8 mouse cellular contexts compared by ENCODE assay signal in genomic region chr14:31494975-31495455, GRCm38 (mm10). TPM values are rescaled to one million over a fixed set of nuclear protein-coding genes. Genes with fewer than 3 reads are reported as not detected.
DNase-seq lines count a peak whose midpoint lies in the region; ATAC-seq and TF ChIP-seq lines count a peak whose summit lies in the region.

TSS of gene Mettl6 (minus strand) at chr14:31495040.

- H3K27me3 ChIP-seq in MEL (ENCODE audit: control insufficient read depth in 1 of 2, insufficient read depth in 2 of 2, low read length in 2 of 2): no peaks in the 10 kb centered on the region
- no peaks in the 10 kb centered on the region for H3K27me3 ChIP-seq in cerebellum, adult 2 months (ENCODE audit: control insufficient read depth, insufficient read depth, low read length)
- no peaks in the 10 kb centered on the region for H3K27me3 ChIP-seq in lung, embryonic 16.5 days (ENCODE audit: control insufficient read depth, insufficient read depth, low read depth, low read length)

- peak within 1 kb of the TSS; percentile 88 for H3K27ac ChIP-seq in MEL (ENCODE audit: control insufficient read depth, low read depth, low read length)
- peak within 1 kb of the TSS; percentile 45; the same call in 1 of the 2 replicates for H3K27ac ChIP-seq in cerebellum, adult 2 months (ENCODE audit: insufficient read depth, low read length)
- peak within 1 kb of the TSS; percentile 87 for H3K27ac ChIP-seq in lung, embryonic 16.5 days (ENCODE audit: low read length)

- H3K4me1 ChIP-seq in MEL (ENCODE audit: control insufficient read depth in 1 of 2, insufficient read depth in 2 of 2, low read length in 2 of 2): peaks cover 5 to 13% of the 10 kb centered on the region in 2 experiments
- H3K4me1 ChIP-seq in cerebellum, adult 2 months (ENCODE audit: control insufficient read depth, insufficient read depth, low read length): peaks cover 5% of the 10 kb centered on the region; the same call in 1 of the 2 replicates
- peaks cover 15% of the 10 kb centered on the region for H3K4me1 ChIP-seq in lung, embryonic 16.5 days (replicated peaks; ENCODE audit: control insufficient read depth, insufficient read depth, low read length)

- H3K36me3 ChIP-seq in MEL (ENCODE audit: control insufficient read depth in 1 of 2, insufficient read depth in 2 of 2, low read length in 2 of 2): peaks cover 17 to 32% of the 10 kb centered on the region in 2 experiments
- H3K36me3 ChIP-seq in lung, embryonic 16.5 days (ENCODE audit: control insufficient read depth, insufficient read depth, low read length): peaks cover 12% of the 10 kb centered on the region

- WGBS in cerebellum, adult 2 months: under 1% methylated on average over 49 of the region's 49 CpGs
- under 1% methylated on average over 48 of the region's 49 CpGs for WGBS in lung, embryonic 16.5 days

- DNase-seq in MEL (ENCODE audit: low read depth, low spot score): peak; percentile 96
- peak; percentile 91 for DNase-seq in cerebellum, adult 2 months
- peak; percentile 88 for DNase-seq in forelimb bud, embryonic 11.5 days (ENCODE audit: low read depth, low spot score)
- DNase-seq in layer of hippocampus, adult 9-10 months (ENCODE audit: low spot score): peak; percentile 67
- peak; percentile 76 for DNase-seq in ovary, postnatal 10 days (ENCODE audit: low spot score)
- peak; percentile 87 to 91 for DNase-seq in thymus, postnatal 10 days (ENCODE audit: low spot score in 2 of 2)

- H3K79me2 ChIP-seq in MEL (ENCODE audit: control insufficient read depth, insufficient read depth, low read length, poor library complexity): peaks cover 66% of the 10 kb centered on the region

- H3K9ac ChIP-seq in MEL (ENCODE audit: control insufficient read depth, low read depth, low read length, poor library complexity, severe bottlenecking): peak within 1 kb of the TSS; percentile 95
- peak within 1 kb of the TSS; percentile 84 for H3K9ac ChIP-seq in lung, embryonic 16.5 days (ENCODE audit: low read length)

- no peaks in the 10 kb centered on the region for H3K9me3 ChIP-seq in MEL (replicated peaks; ENCODE audit: insufficient read depth, low read length)
- no peaks in the 10 kb centered on the region for H3K9me3 ChIP-seq in lung, embryonic 16.5 days (ENCODE audit: control insufficient read depth, low read length)

- peak within 1 kb of the TSS; percentile 64 for H3K4me2 ChIP-seq in lung, embryonic 16.5 days (ENCODE audit: low read depth, low read length)

- TF ChIP-seq POLR2A in MEL (IDR thresholded peaks at IDR 0.05; ENCODE audit: control insufficient read depth in 1 of 2, insufficient read depth in 1 of 2, low read depth in 1 of 2, low read length in 2 of 2, poor library complexity in 1 of 2): peak; percentile 76 to 93; a peak in 3 of 4 replicates
- peak; percentile 70; the same call in 1 of the 2 replicates for TF ChIP-seq POLR2A in cerebellum, adult 2 months (IDR thresholded peaks at IDR 0.05; ENCODE audit: borderline replicate concordance, insufficient read depth, low read length)

- peak within 1 kb of the TSS; percentile 87 to 98 for H3K4me3 ChIP-seq in MEL (ENCODE audit: control insufficient read depth in 1 of 2, insufficient read depth in 1 of 2, low read depth in 2 of 2, low read length in 2 of 2)
- peak within 1 kb of the TSS; percentile 92 for H3K4me3 ChIP-seq in cerebellum, adult 2 months (replicated peaks; ENCODE audit: insufficient read depth, low read depth, low read length)
- peak within 1 kb of the TSS; percentile 70 for H3K4me3 ChIP-seq in lung, embryonic 16.5 days (ENCODE audit: low read length)

- no peak; a peak in 1 of 4 replicates for TF ChIP-seq EP300 in MEL (IDR thresholded peaks at IDR 0.05; ENCODE audit: low read depth in 1 of 2, low read length in 2 of 2)

- TF ChIP-seq CTCF in MEL (IDR thresholded peaks at IDR 0.05 in 2 of 3, conservative IDR thresholded peaks at IDR 0.05 in 1 of 3; ENCODE audit: control insufficient read depth in 1 of 3, insufficient read depth in 1 of 3, low read depth in 2 of 3, low read length in 3 of 3, poor library complexity in 1 of 3, severe bottlenecking in 1 of 3): no peak
- TF ChIP-seq CTCF in cerebellum, adult 2 months (IDR thresholded peaks at IDR 0.05; ENCODE audit: borderline replicate concordance, insufficient read depth, low read depth, low read length): no peak

- peak; percentile 89 to 95 for ATAC-seq in hematopoietic stem cell, adult 5-6 weeks (replicated peaks in 1 of 2; ENCODE audit: insufficient read depth in 1 of 2, low FRiP score in 2 of 2, low TSS enrichment in 1 of 2, low read depth in 1 of 2, poor library complexity in 2 of 2, severe bottlenecking in 2 of 2)
- ATAC-seq in lung, embryonic 16.5 days (ENCODE audit: low read depth): peak; percentile 97

- TF ChIP-seq RAD21 in MEL (IDR thresholded peaks at IDR 0.05; ENCODE audit: low read depth, low read length): no peak

TF ChIP-seq in MEL, 35 proteins besides CTCF, POLR2A, EP300 and RAD21:
- peak; percentile 74 for TF ChIP-seq SIN3A (IDR thresholded peaks at IDR 0.05; ENCODE audit: low read length)
- TF ChIP-seq POLR2AphosphoS5 (IDR thresholded peaks at IDR 0.05; ENCODE audit: borderline replicate concordance, low read depth, low read length): no peak
- no peak for TF ChIP-seq GATA1 (IDR thresholded peaks at IDR 0.05; ENCODE audit: low read depth, low read length)
- no peak for TF ChIP-seq GABPA (IDR thresholded peaks at IDR 0.05; ENCODE audit: low read depth, low read length)
- peak; percentile 94 for TF ChIP-seq ELF1 (IDR thresholded peaks at IDR 0.05; ENCODE audit: low read depth, low read length)
- peak; percentile 91 for TF ChIP-seq HCFC1 (IDR thresholded peaks at IDR 0.05; ENCODE audit: low read depth, low read length)
- peak; percentile 83 for TF ChIP-seq MXI1 (IDR thresholded peaks at IDR 0.05; ENCODE audit: low read depth, low read length)
- TF ChIP-seq TAL1 (IDR thresholded peaks at IDR 0.05; ENCODE audit: low read length): no peak
- TF ChIP-seq MAZ (IDR thresholded peaks at IDR 0.05; ENCODE audit: low read depth, low read length): no peak
- TF ChIP-seq CHD1 (IDR thresholded peaks at IDR 0.05; ENCODE audit: low read depth, low read length): no peak
- TF ChIP-seq RCOR1 (IDR thresholded peaks at IDR 0.05; ENCODE audit: low read depth, low read length): peak; percentile 74
- no peak; the same call in 1 of the 2 replicates for TF ChIP-seq MYB (IDR thresholded peaks at IDR 0.05; ENCODE audit: low read depth, low read length)
- no peak for TF ChIP-seq SMC3 (IDR thresholded peaks at IDR 0.05; ENCODE audit: low read depth, low read length)
- no peak for TF ChIP-seq ZNF384 (IDR thresholded peaks at IDR 0.05; ENCODE audit: low read depth, low read length)
- TF ChIP-seq KAT2A (conservative IDR thresholded peaks at IDR 0.05; ENCODE audit: low read depth, low read length): peak; percentile 61
- no peak for TF ChIP-seq ZKSCAN1 (IDR thresholded peaks at IDR 0.05; ENCODE audit: low read depth, low read length)
- peak; percentile 85 for TF ChIP-seq TBP (IDR thresholded peaks at IDR 0.05; ENCODE audit: low read depth, low read length)
- peak; percentile 39; the same call in 1 of the 2 replicates for TF ChIP-seq ZMIZ1 (IDR thresholded peaks at IDR 0.05; ENCODE audit: low read depth, low read length)
- TF ChIP-seq JUND (IDR thresholded peaks at IDR 0.05; ENCODE audit: low read depth, low read length): no peak
- TF ChIP-seq ETS1 (IDR thresholded peaks at IDR 0.05; ENCODE audit: low read depth, low read length): 0 out of 2 replicates have a peak, but pooled peaks have one; percentile 14
- TF ChIP-seq E2F4 (IDR thresholded peaks at IDR 0.05; ENCODE audit: borderline replicate concordance, low read depth, low read length): no peak
- TF ChIP-seq MAX (IDR thresholded peaks at IDR 0.05; ENCODE audit: low read length): peak; percentile 48
- TF ChIP-seq MAFK (IDR thresholded peaks at IDR 0.05; ENCODE audit: borderline replicate concordance, low read depth, low read length): no peak
- TF ChIP-seq NRF1 (IDR thresholded peaks at IDR 0.05; ENCODE audit: insufficient read depth, low read depth, low read length, poor library complexity, severe bottlenecking): no peak
- 0 out of 2 replicates have a peak, but pooled peaks have one; percentile 63 for TF ChIP-seq POLR2AphosphoS2 (IDR thresholded peaks at IDR 0.05; ENCODE audit: low read length)
- TF ChIP-seq MYC (IDR thresholded peaks at IDR 0.05; ENCODE audit: low read depth, low read length): peak; percentile 74; the same call in 1 of the 2 replicates
- TF ChIP-seq ZC3H11A (IDR thresholded peaks at IDR 0.05; ENCODE audit: low read depth, low read length): no peak
- TF ChIP-seq TCF12 (IDR thresholded peaks at IDR 0.05; ENCODE audit: low read depth, low read length): peak; percentile 63
- no peak; the same call in 1 of the 2 replicates for TF ChIP-seq UBTF (IDR thresholded peaks at IDR 0.05; ENCODE audit: borderline replicate concordance, insufficient read depth, low read depth, low read length)
- peak; percentile 77 for TF ChIP-seq NELFE (IDR thresholded peaks at IDR 0.05; ENCODE audit: low read depth, low read length)
- 0 out of 2 replicates have a peak, but pooled peaks have one; percentile 21 for TF ChIP-seq CHD2 (IDR thresholded peaks at IDR 0.05; ENCODE audit: low read length)

RNA-seq across cellular contexts. Expression of gene Mettl6, which starts in this region (rescaled TPM):
- 35.6 TPM in 2 replicates for total RNA-seq in MEL (2012; rRNA removed)
- polyA plus RNA-seq in MEL (2012; ENCODE audit: insufficient read depth in 1 of 2, insufficient read length in 2 of 2, low read depth in 1 of 2, low replicate concordance in 2 of 2, missing spikeins in 1 of 2): 10 to 100 TPM in 1 of 2 experiments, not detected in 1; 39.2 TPM
- polyA plus RNA-seq in cerebellum, adult 2 months (2012; rRNA removed): 22.8 and 23.6 TPM in 2 replicates
- 45.1 and 49.8 TPM in 2 replicates for total RNA-seq in hematopoietic stem cell, adult 5-6 weeks (2017)
- polyA plus RNA-seq in lung, embryonic 16.5 days (2015; fragmentation: Nextera tagmentation; extraction: Ambion mirVana): 50.3 and 54.3 TPM in 2 replicates

Comparison
In these comparisons a context has a peak if more than half of its experiments do, and no peak if none do; other contexts are left out.
1. Peak in every context shown above with its lines: DNase-seq, ATAC-seq, H3K4me3 ChIP-seq and H3K27ac ChIP-seq.